Mouse (Mus musculus): ENCODE data around the gene Uggt2.
A peak's percentile ranks its signal among the peaks of the same experiment; 100 is the strongest.

Uggt2 gene

DNA sequence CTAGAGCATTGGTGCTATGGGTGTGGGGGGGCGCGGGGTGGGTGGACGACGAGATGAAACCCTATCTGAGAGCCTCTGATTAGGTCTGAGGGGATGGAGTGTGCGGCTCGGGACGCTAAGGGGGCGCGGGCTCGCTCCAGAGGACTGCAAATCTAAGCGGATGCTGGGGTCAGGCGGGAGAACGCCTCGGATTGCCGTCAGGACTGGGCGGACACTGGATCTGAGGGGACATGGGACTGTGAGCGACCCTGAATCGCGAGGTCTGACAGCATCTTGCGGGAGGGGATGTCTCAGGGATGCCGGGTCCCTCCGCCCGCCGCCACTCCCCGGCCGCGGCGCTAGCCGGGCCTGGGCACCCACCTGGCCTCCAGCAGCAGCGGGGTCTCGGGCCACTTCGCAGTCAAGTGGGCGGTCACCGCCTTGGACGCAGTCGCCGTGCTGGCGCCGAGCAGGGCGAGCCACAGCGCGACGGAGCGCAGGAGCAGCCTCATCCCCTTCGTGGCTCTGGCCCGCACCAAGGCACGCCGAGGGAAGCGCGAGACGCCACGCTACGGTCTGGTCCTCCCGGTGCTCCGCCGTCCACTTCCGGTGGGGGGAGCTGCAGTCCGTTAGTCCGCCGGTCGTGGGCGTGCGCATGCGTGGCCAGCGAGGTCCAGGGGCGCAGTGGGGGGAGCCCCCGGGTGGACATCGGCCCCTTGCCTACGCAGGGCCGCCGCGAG, at the start of gene Uggt2:
Gene Uggt2, minus strand, starts transcription at position 580 of the 719 bp plus-strand sequence.
- DNase-seq: no peak

DNA sequence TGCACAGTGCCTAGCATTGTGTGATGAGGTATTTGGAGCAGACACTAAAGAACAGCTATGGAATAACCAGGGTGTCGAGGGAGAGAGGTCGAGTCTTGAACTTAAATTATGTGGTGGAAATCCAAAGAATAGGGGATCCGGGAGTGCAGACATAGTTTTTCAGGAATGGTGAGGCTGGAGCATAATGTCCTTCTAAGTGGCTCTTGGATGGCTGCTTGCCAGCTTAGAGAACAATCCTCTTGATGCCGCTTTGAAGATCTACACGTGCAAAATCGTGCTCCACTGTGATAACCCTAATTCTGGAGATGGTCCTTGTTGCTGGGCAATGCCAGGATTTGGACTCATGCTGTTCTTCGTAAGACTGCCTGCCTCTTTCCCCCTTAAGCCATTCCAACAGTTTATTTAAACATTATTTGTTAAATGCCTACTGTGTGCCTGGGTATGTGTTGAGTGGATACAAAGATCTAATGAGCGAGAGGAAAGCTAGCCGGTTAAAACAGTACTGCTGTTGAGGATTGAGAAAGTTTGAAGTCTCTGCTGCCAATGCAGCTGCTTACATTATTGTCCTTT, 40.2 kb upstream of the Uggt2 start:
- DNase-seq: no peak

GRCm38 (mm10) chr14:119138786-119139100, 39.5 kb upstream of the Uggt2 start:
- DNase-seq: no peak

GRCm38 (mm10) chr14:119137906-119138785, 38.9 kb upstream of the Uggt2 start, which contains the start of gene Hs6st3:
Gene Hs6st3 (plus strand): TSS chr14:119138341.
- DNase-seq: peak; percentile 5

- peak; percentile 19 for DNase-seq
Observed at GRCm38 (mm10) chr14:119137512-119137905, 38.3 kb upstream of the Uggt2 start.

- no peak for DNase-seq
Observed at GRCm38 (mm10) chr14:119127330-119127729, 28.1 kb upstream of the Uggt2 start.

- no peak for DNase-seq
Observed at GRCm38 (mm10) chr14:119125840-119126239, 26.6 kb upstream of the Uggt2 start.

DNA sequence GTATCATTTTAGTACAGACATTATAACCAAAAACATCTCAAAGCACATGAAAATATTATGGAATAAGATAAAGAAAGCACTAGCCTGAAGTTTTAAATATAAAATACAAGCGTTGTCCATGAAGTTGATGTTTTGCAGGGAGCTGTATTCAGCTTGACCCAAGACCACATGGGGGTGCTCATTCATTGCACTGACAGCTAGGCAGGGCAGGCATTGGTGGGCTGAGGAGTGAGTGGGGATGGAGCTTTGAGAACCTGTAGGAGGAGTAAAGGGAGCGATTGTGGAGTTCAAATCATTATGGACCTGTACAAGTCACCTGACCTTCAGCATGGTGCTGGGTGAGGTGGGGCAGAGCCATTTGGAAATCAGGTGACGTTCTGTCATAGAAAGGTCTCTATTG, 24.8 kb upstream of the Uggt2 start:
- DNase-seq: no peak

- no peak for DNase-seq
Observed at GRCm38 (mm10) chr14:119123582-119123981, 24.4 kb upstream of the Uggt2 start.

DNA sequence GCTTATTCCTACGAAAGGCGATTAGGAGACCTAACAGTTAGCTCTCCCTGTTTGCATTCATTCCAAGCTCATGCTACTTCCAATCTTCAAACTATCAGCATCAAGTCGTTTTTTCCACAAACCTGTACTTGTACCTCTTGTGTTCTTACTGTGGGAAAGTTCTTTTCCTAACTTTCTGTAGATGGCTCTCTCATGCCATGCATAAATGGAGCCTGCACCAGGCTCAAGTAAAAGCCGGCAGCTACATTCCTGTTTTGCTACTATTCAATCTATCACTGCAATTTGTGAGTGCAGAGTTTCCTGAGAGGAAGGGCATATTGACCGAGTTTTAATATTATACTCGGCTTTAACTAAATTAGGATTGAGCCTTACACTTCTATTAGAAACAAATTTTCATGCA, 13.3 kb upstream of the Uggt2 start:
- no peak for DNase-seq

DNA sequence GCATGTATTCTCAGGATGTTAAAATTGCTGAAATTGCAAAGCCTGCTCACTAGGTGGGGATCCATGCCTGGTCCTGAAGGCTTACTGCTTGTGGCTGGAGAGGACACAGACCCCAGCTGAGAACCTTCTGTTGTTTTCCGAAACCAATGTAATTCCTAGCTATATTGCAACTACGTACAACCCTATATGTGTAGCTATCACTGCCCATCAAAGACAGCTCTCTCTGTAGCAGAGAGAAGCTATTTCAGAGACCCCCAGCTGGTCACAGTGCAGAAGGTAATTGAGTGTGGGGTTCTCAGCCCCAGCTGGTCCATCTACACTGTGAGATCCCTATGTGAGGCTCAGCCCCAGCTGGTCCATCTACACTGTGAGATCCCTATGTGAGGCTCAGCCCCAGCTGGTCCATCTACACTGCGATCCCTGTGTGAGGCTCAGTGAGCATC, 10.6 kb upstream of the Uggt2 start:
- DNase-seq: no peak

GRCm38 (mm10) chr14:119108776-119109301, 9.6 kb upstream of the Uggt2 start:
- no peak for DNase-seq

GRCm38 (mm10) chr14:119107591-119107990, 8.4 kb upstream of the Uggt2 start:
- DNase-seq: no peak

DNA sequence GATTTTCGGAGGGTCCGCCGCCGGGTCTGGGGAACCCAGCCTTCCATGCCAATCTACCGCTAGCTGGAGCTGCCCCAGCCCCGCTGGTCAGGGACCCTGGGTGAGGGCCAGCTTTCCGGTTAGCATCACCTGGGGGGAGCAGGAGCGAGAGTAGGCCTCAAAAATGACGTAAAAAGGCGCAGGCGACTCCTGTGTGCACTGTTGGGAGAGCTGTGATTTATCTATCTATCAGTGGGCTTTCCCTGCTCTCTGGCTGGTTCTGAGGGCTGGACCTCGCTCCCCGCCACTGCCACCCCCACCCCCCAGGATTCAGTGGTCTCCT, 301 bp upstream of the Uggt2 start:
- DNase-seq: no peak

GRCm38 (mm10) chr14:119061811-119062210, 37.4 kb downstream of the Uggt2 start:
- DNase-seq: no peak

GRCm38 (mm10) chr14:119060682-119061081, 38.5 kb downstream of the Uggt2 start:
- no peak for DNase-seq

GRCm38 (mm10) chr14:119057014-119057413, 42.2 kb downstream of the Uggt2 start:
- no peak for DNase-seq

GRCm38 (mm10) chr14:119052969-119053368, 46.3 kb downstream of the Uggt2 start:
- DNase-seq: no peak

DNA sequence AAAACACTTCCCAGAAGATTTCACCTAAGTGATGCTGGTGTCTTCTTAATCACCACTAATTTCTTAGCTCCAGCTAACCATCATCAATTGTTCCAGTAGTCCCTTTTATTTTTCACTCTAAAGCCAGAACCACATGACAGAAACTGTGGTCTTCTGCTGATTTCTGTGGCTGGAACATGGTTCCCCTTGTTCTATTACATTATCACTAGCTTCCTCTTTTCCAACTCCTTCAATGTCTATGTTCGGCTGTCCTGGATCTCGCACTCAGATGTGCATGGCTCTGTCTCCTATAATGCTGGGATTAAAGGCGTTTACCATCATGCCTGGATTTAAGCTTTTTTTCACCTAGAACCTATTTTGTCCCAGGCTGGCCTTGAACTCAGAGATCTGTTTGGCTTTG, 46.9 kb downstream of the Uggt2 start:
- DNase-seq: no peak

DNA sequence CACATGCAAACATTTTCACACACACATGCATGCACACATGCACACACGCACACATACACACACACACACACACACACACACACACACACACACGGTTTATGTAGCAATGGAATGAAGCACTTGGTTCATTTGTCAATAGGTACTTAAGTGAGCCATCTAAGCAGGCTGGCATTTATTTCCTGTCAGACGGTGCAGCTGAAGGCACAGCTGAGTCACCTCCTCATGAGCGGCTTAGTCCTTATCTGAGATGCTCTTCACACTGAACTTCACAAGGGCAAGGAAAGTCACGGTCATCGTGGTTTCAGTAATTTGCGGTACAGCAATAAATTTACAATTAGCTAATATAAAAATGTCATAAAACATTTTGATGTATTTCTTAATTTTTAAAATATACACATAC, 55.5 kb downstream of the Uggt2 start:
- DNase-seq: no peak

DNA sequence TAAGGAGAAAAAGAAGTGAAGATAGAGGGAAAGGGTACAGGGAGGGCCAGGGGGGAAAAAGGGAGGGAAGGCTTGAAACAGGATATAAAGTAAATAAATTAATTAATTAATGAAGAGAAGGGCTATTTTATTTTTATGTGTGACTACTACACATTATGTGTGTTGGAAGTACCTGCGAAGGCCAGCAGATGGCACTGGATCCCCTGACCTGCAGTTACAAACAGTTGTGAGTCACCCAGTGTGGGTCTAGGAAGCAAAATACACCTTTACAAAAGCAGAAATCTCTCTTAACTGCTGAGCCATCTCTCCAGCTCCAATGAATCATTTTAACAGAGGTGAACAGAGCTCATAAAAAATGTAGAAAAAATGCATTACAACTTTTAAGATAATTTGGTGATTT, 59.0 kb downstream of the Uggt2 start:
- DNase-seq: peak; percentile 34

GRCm38 (mm10) chr14:119037755-119038154, 61.5 kb downstream of the Uggt2 start:
- DNase-seq: no peak

DNA sequence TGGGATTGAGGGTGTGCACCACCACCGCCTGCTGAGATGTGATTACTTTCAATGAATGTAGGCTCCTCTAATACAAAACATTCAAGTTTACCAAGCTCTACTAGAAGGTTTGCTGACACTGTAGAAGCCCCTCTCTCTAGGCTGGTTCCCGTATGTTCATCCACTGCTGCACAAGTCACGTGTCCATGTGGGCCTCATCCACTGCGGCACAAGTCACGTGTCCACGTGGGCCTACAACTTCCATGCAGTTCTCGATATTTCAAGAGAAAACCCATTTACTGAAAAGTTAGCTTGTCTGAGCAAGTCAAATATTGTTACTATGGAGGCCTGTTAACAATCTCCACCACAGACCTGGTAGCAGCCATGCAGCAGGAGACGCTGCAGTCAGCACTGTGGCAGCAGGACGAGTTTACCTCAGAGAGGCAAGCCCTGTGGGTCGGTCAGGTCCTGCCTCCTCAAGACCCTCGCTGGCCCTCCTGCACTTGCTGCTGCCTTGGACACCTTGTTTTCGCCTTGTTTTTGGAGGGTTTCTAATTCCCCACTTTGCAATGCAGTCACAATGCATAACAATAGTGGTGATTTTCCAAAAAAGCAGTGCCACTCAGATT, 62.0 kb downstream of the Uggt2 start:
- no peak for DNase-seq
